Mouse (Mus musculus): Measurements from ENCODE around the gene Uba1y. TPM values are rescaled to one million over a fixed set of nuclear protein-coding genes. Genes with fewer than 3 reads are reported as not detected.
"Not testable (repeated sequence)": the region's sequence is repeated elsewhere in the genome, so short reads cannot be mapped to it uniquely, and the experiment has no call there.

Gene Uba1y
- total RNA-seq (2021), result not detected
- long read RNA-seq, experiment 1, result 0 reads
- long read RNA-seq, experiment 2, result 0 reads

DNA sequence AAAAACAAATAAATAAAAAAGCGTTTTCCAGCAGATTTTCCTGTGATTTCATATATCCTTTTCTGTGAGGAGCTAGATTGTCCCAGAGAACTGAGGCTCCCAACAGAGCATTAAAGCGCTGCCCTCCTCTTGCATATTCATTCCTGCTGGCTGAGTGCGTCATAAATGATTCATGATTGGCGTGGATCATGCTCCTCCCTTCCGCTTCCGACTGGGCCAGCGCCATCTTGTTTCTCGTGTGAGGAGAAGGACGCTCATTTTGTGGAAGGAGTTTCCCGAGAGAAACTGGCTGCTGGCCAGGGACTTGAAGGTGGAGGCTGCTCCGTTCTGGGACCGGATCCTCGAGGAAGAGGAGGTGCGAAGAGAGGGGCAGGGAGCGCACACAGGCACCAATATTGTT is at the start of gene Uba1y:
Uba1y (plus strand) TSS at position 254 of the 400 bp plus-strand sequence.
- DNase-seq (ENCODE audit: low spot score in 2 of 2), result no peak

DNA sequence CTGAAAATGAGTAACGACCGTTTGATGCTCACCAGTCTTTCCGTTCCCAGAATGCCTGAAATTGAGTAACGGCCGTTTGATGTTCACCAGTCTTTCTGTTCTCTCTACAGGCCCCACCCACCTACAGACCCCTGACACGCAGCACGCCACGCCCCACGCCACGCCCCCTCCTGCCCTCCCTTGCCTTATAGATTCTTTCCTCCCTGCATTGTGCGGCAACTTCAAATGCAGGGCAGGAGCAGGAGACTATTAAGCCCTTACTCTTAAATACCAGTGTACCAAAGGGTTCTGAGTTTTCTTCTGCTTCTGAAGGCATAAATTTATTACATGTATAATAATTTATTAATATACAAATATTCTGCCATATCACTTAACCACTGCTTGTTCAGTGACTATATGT is 21.1 kb upstream of the Uba1y start, which contains the start of gene Zfy1:
Zfy1 (minus strand) TSS at position 101 of the 400 bp plus-strand sequence.
- not testable (repeated sequence) for DNase-seq (ENCODE audit: low spot score in 2 of 2)

DNA sequence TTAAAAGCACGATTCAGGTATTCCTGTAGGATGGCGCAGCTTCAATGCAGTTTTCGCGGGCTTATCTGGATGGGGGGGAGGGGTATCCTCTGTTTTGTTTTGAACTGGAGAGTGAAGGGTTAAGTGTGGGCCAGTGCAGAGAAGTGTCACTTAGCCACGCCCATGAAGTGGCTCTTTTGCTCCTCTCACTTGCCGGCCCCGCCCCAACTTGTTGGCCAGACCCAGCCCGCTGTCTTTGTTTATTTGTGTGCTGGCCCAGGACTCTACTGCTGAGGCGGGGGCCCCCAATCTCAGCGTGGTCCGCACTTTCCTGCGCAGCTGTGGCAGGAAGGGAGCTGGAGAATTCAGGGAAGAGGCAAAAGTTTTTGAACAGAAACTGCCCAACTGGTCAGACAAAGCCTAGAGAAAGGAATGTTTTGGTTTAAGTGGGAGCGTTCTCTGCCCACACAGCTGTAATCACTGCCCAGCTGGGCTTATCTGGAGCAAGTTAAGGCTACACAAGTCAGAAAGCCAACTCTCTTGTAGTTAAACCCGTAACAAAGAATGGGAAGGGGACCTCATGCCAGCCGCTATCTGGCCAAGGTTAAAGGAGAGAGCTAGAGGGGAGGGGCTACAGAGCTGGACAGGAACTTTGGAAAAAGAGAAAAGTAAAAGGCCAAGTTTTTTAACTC is 9.3 kb upstream of the Uba1y start:
- DNase-seq (ENCODE audit: low spot score in 2 of 2), result no peak

DNA sequence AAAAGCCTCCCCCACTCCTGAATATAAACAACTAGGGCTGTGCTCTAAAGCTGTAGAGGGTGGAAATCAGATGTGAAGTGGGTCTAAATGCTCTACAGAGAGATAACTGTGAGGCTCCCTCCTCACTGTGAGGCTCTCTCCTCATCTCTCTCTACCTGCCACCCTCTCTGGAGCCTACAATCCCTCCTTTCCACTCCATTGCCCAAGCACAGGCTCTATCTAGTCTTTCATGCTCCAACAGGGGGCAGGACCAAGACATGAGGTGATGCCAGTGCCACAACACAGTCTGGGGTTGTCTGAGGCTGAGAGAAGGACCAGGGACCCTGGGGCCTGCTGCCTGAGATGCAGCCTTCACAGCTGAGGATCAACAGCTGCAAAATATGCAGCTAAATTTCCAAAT is 54.0 kb downstream of the Uba1y start:
- DNase-seq (ENCODE audit: low spot score in 2 of 2), result no peak

DNA sequence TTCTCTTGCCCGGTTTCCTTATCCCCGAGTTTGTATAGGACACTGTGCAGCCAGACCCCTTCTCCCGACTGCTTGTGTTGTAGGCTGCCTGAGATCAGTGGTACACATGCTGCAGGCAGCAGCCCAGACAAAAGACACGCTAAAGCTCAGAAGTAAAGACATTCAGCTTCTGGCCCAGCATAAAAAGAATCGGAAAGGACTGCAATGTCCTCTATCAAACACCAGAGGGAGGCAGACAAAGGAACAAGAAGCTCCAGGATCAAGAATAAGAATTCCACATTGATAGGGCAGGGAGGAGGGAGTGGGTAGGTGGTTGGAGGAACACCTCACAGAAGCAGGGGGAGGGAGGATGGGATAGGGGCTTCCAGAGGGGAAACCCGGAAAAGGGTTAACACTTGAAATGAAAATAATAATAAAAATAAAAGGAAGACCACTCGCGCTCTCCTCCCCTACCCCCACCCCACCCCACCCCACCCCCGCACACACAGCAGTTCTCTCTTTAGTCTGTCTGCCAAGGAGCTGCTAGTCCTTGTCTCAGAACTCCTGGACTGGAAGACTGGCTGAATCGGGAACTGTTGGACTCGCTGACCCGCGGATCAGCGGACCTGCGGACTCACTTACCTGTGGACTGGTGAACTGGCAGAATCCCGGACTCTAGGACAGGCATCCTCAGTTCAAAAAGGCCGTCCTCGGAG is 54.6 kb downstream of the Uba1y start:
- no peak for DNase-seq (ENCODE audit: low spot score in 2 of 2)

Other genes starting within 250 kb of the Uba1y start
- not detected for gene Zfy1, start 21.2 kb upstream of the Uba1y start, total RNA-seq (2021)
- 10 to 100 TPM in 1 of 2 experiments, not detected in 1; 15.9 TPM for gene Kdm5d, start 79.1 kb downstream of the Uba1y start, total RNA-seq (2021)
- 10 to 100 TPM in 1 of 2 experiments, not detected in 1; 53.8 TPM for gene Eif2s3y, start 191.9 kb downstream of the Uba1y start, total RNA-seq (2021)